Mouse (Mus musculus) naive thymus-derived CD4-positive, alpha-beta T cell, adult 5 months (primary cell): Measurements from ENCODE around the gene Ndc80. TPM values are rescaled to one million over a fixed set of nuclear protein-coding genes. Genes with fewer than 3 reads are reported as not detected.

Source experiments
- polyA plus RNA-seq: library from polyadenylated mRNA; unstranded; fragments of 100-300 nt; shearing (Covaris generic); gene quantifications from one replicate; pipeline ENCODE4 v1.2.1, GENCODE M21; 2017

The Ndc80 gene
- polyA plus RNA-seq = 30.2 TPM

GRCm38 (mm10) chr17:71526711-71527564 is at the start of gene Ndc80:
TSS of gene Ndc80 (minus strand) at chr17:71526857.

GRCm38 (mm10) chr17:71551757-71552451 is 25.2 kb upstream of the Ndc80 start, which contains the start of gene Spdya:
TSS of gene Spdya (plus strand) at chr17:71552061.

GRCm38 (mm10) chr17:71474762-71475704 is 51.6 kb downstream of the Ndc80 start, which contains the start of gene Smchd1:
TSS of gene Smchd1 (minus strand) at chr17:71475343.

DNA sequence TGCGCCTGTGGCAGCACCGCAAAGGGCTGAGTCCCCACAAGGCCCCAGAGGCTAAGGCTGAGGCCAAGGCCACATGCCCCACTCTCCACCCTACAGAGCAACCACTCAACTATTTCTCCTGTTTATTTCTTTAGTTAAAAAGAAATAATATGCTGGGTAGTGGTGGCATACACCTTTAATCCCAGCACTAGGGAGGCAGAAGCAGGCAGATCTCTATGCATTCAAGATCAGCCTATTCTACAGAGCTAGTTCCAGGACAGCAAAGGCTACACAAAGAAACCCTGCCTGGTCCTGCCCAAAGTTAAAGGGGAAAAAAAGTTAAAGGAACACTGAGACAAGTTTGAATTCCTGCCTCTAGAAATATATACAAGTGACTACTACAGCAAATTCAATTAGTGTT is 66.8 kb downstream of the Ndc80 start, which contains the start of gene Gm4707:
Gm4707 (minus strand) TSS at position 101 of the 400 bp plus-strand sequence.

Other genes starting within 250 kb of the Ndc80 start
- gene Emilin2, start 214.9 kb downstream of the Ndc80 start, polyA plus RNA-seq = not detected
- 22.0 TPM for gene Gm4707, start 66.9 kb downstream of the Ndc80 start, polyA plus RNA-seq
- 367 TPM for gene Smchd1, start 51.5 kb downstream of the Ndc80 start, polyA plus RNA-seq
- gene Spdya, start 25.2 kb upstream of the Ndc80 start, polyA plus RNA-seq = 0.90 TPM
- 198 TPM for gene Wdr43, start 89.0 kb upstream of the Ndc80 start, polyA plus RNA-seq
- not detected for gene Togaram2, start 146.4 kb upstream of the Ndc80 start, polyA plus RNA-seq
- gene Pcare, start 226.0 kb upstream of the Ndc80 start, polyA plus RNA-seq = not detected
- gene Clip4, start 241.6 kb upstream of the Ndc80 start, polyA plus RNA-seq = not detected